ENCODE assay signal across 24 mouse cellular contexts in the genomic region with DNA sequence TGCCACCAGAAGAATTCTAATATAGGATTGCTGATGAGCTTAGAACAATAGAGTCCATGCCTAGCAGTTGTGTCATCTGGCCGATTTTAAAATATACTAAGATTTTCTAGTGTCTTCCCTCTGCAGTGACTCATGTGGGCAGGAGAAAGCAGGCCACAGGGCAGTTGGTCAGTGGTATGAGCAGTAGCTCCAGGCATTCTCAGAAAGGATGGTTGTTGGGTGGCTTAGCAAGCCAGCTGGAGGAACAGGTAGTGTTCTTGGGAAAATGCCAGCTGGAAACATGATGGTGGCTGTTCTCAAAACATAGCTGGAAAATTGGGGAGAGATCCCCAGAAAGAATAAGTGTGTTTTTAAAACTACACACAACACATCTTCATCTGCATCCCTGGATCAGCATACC. TPM values are rescaled to one million over a fixed set of nuclear protein-coding genes. Genes with fewer than 3 reads are reported as not detected.
"Had no signal": no experiment of that assay in that cellular context is flagged by ENCODE, and none has a peak within 500 bp of the region (broad histone marks: within the 10 kb centered on the region; RNA-seq: fewer than 3 reads in every experiment).

No protein-coding gene starts in this region.

- DNase-seq: retina, postnatal 1 day; right cerebral cortex, adult 18-20 months; right cerebral cortex, postnatal 14 days; right cerebral cortex, postnatal 25 days; right cerebral cortex, postnatal 4 days; spleen, adult 18-20 months; thymus, adult 18-20 months; thymus, adult 2 months; thymus, postnatal 14 days; thymus, postnatal 25 days; thymus, postnatal 36 days; thymus, postnatal 4 days had no signal

- H3K4me2 ChIP-seq: neural tube, embryonic 13.5 days; neural tube, embryonic 15.5 days; stomach, embryonic 15.5 days had no signal

- H3K9ac ChIP-seq: neural tube, embryonic 13.5 days; neural tube, embryonic 15.5 days; stomach, embryonic 15.5 days had no signal

- H3K27me3 ChIP-seq: neural tube, embryonic 13.5 days; neural tube, embryonic 15.5 days; stomach, embryonic 15.5 days had no signal

- H3K9me3 ChIP-seq: neural tube, embryonic 13.5 days; stomach, embryonic 15.5 days had no signal

- H3K27ac ChIP-seq: neural tube, embryonic 13.5 days; neural tube, embryonic 15.5 days; stomach, embryonic 15.5 days had no signal

- H3K4me1 ChIP-seq: neural tube, embryonic 13.5 days; neural tube, embryonic 15.5 days; stomach, embryonic 15.5 days had no signal

- H3K36me3 ChIP-seq: neural tube, embryonic 13.5 days; neural tube, embryonic 15.5 days; stomach, embryonic 15.5 days had no signal

- H3K4me3 ChIP-seq: neural tube, embryonic 13.5 days; neural tube, embryonic 15.5 days; stomach, embryonic 15.5 days had no signal

RNA-seq across cellular contexts. Expression of gene Olfr371, which starts 33.4 kb away (rescaled TPM):
- total RNA-seq: neutrophil, adult 5-6 weeks had no signal
- polyA plus RNA-seq: neural tube, embryonic 13.5 days; neural tube, embryonic 14.5 days; neural tube, embryonic 15.5 days; small intestine, adult 2 months; spleen, adult 2 months; stomach, embryonic 14.5 days; stomach, embryonic 15.5 days; stomach, embryonic 16.5 days; thymus, adult 2 months; thymus, postnatal 0 days; urinary bladder, adult 2 months had no signal

RNA-seq across cellular contexts. Expression of gene Cks1brt, which starts 40.6 kb away (rescaled TPM):
- total RNA-seq: neutrophil, adult 5-6 weeks had no signal
- polyA plus RNA-seq: neural tube, embryonic 13.5 days; neural tube, embryonic 14.5 days; neural tube, embryonic 15.5 days; small intestine, adult 2 months; spleen, adult 2 months; stomach, embryonic 14.5 days; stomach, embryonic 15.5 days; stomach, embryonic 16.5 days; testis, adult 2 months; thymus, adult 2 months; thymus, postnatal 0 days; urinary bladder, adult 2 months had no signal
